Mouse (Mus musculus) kidney, adult 2 months (tissue): ENCODE data around the gene Lgals4.

Source experiments
- CTCF ChIP-seq: fragments of 200-500 bp; conservative IDR thresholded peaks from 2 replicates; pipeline ENCODE4 v1.5.1; 2011; ENCODE audit warnings: low read depth, mild to moderate bottlenecking, control low read depth, low read length, moderate library complexity, mixed read lengths; ENCODE audit not compliant: insufficient read depth, insufficient read length
- POLR2A ChIP-seq: fragments of 200-500 bp; IDR thresholded peaks from one replicate; pipeline ENCODE4 v1.6.1; 2011; ENCODE audit warnings: low read depth, low read length, control low read depth

GRCm38 (mm10) chr7:28816920-28817319 is 16.7 kb upstream of the Lgals4 start:
- TF ChIP-seq CTCF (no peak), POLR2A (no peak)
